Mouse (Mus musculus): ENCODE measurements around the gene Rtn4. TPM values are rescaled to one million over a fixed set of nuclear protein-coding genes. Genes with fewer than 3 reads are reported as not detected.

Rtn4 gene
- total and polyA plus RNA-seq, 2 experiments from 2014 or later = 135 to 243 TPM

- Histone ChIP-seq H3K9me3 (ENCODE audit: low read length) (no peaks in the 10 kb centered on the region), H3K27me3 (ENCODE audit: insufficient read depth, low read length) (no peaks in the 10 kb centered on the region), H3K4me1 (ENCODE audit: insufficient read depth, low read length) (peaks cover 8% of the 10 kb centered on the region; the same call in 1 of the 2 replicates), H3K9ac (replicated peaks; ENCODE audit: low read length) (no peak overlapping the region), H3K4me2 (ENCODE audit: low read depth, low read length) (no peak overlapping the region), H3K27ac (no peak overlapping the region), H3K36me3 (ENCODE audit: insufficient read depth, low read length) (peaks cover 8% of the 10 kb centered on the region; the same call in 1 of the 2 replicates), H3K4me3 (ENCODE audit: low read length) (no peak overlapping the region)
- 84% methylated on average over 2 of the region's 2 CpGs for WGBS
- no peak for TF ChIP-seq CTCF (IDR thresholded peaks at IDR 0.05; ENCODE audit: low read depth)
- no peak for ATAC-seq
- no peak for DNase-seq (ENCODE audit: low spot score)
Observed at GRCm38 (mm10) chr11:29790796-29791195, 98.0 kb downstream of the Rtn4 start.

Other genes starting within 250 kb of the Rtn4 start
- gene Prorsd1, start 177.9 kb upstream of the Rtn4 start, total RNA-seq (2014; rRNA removed) = 2.0 and 3.8 TPM in 2 replicates
- 10.0 and 10.8 TPM in 2 replicates for gene Prorsd1, start 177.9 kb upstream of the Rtn4 start, polyA plus RNA-seq (2015; fragmentation: Nextera tagmentation; extraction: Ambion mirVana)
- 17.9 and 32.4 TPM in 2 replicates for gene Mtif2, start 166.5 kb upstream of the Rtn4 start, total RNA-seq (2014; rRNA removed)
- 36.5 and 37.8 TPM in 2 replicates for gene Mtif2, start 166.5 kb upstream of the Rtn4 start, polyA plus RNA-seq (2015; fragmentation: Nextera tagmentation; extraction: Ambion mirVana)
- not detected in 2 replicates for gene Clhc1, start 145.0 kb upstream of the Rtn4 start, total RNA-seq (2014; rRNA removed)
- gene Clhc1, start 145.0 kb upstream of the Rtn4 start, polyA plus RNA-seq (2015; fragmentation: Nextera tagmentation; extraction: Ambion mirVana) = 0.16 TPM in 1 of 2 replicates, not detected in the other
- gene Rps27a, start 144.8 kb upstream of the Rtn4 start, total RNA-seq (2014; rRNA removed) = 355 and 376 TPM in 2 replicates
- 617 and 630 TPM in 2 replicates for gene Rps27a, start 144.8 kb upstream of the Rtn4 start, polyA plus RNA-seq (2015; fragmentation: Nextera tagmentation; extraction: Ambion mirVana)
- gene 4931440F15Rik, start 132.7 kb downstream of the Rtn4 start, total RNA-seq (2014; rRNA removed) = 0.29 and 0.63 TPM in 2 replicates
- 0.33 and 0.38 TPM in 2 replicates for gene 4931440F15Rik, start 132.7 kb downstream of the Rtn4 start, polyA plus RNA-seq (2015; fragmentation: Nextera tagmentation; extraction: Ambion mirVana)